Mouse (Mus musculus) thymus, adult 2 months (tissue): Measurements from ENCODE around the gene Tra2b.

ENCODE experiments used
- CTCF ChIP-seq: fragments of 200-500 bp; IDR thresholded peaks from 2 replicates; pipeline ENCODE4 v1.5.1; 2012; ENCODE audit warnings: mild to moderate bottlenecking, control low read depth, low read length, moderate library complexity, borderline replicate concordance; ENCODE audit not compliant: control insufficient read depth, poor library complexity, insufficient read depth; ENCODE audit errors: extremely low read depth
- POLR2A ChIP-seq: fragments of 200-500 bp; IDR thresholded peaks from 2 replicates; pipeline ENCODE4 v1.6.1; 2012; ENCODE audit warnings: mild to moderate bottlenecking, low read length, control low read depth, moderate library complexity; ENCODE audit not compliant: control insufficient read depth, poor library complexity, insufficient read depth; ENCODE audit errors: extremely low read depth

- TF ChIP-seq CTCF: no peak
- TF ChIP-seq POLR2A: no peak
Observed at GRCm38 (mm10) chr16:22289643-22290042, 23.8 kb upstream of the Tra2b start.
